Mouse (Mus musculus) splenic B cell, adult 2 months (primary cell): ENCODE data around the gene Oser1.

Source experiments
- DNase-seq: peaks from one replicate; pipeline ENCODE4 v3.0.0-alpha.2; 2011; ENCODE audit warnings: low read depth, low spot score
- H3K27me3 ChIP-seq: 2 replicates; pipeline ENCODE4 v1.6.1; 2012; ENCODE audit warnings: mild to moderate bottlenecking, low read length, moderate library complexity, mixed read lengths; ENCODE audit not compliant: control insufficient read depth, poor library complexity, insufficient read depth, severe bottlenecking
- H3K36me3 ChIP-seq: 2 replicates; pipeline ENCODE4 v1.6.1; 2012; ENCODE audit warnings: mild to moderate bottlenecking, low read length, moderate library complexity, mixed read lengths; ENCODE audit not compliant: control insufficient read depth, poor library complexity, insufficient read depth, severe bottlenecking

The Oser1 gene

DNA sequence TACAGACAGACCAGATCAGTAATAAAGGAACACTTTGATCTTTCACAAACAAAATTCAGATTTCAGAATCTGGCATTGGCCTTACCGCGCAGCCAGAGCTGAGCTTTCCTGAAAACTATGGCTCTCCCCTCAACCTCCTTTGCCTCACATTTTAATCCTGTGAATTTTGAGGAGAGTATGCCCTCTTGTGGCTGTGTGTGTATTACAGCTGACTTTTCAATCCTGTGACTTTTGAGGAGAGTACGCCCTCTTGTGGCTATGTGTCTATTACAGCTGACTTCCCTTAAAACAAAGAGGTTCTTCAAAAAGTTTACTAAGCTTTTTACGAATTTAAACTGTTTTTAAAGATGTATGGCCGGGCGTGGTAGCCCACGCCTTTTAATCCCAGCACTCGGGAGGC lies 23.3 kb downstream of the Oser1 start:
- peak; percentile 92 for DNase-seq
- H3K27me3 ChIP-seq = no peaks in the 10 kb centered on the region; the same call in 1 of the 2 replicates

DNA sequence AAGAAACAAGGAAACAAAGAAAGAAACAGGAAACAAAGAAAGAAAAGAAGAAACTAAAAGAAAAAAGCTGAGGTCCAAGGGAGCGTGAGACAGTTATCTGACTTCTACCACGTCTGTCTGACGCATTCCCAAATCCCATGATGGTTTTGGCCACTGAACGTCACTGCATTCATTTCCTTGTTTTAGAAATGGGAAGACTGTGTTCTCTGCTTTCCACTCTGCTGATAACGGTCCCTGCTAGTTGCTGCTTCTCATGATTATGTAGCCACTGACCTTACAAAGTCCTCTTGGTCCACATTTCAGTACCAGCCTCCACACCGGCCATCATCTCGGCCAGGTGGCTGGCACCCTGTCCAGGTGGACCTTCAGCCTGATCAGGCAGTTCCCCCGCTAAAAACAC lies 25.3 kb downstream of the Oser1 start:
- DNase-seq = no peak
- Histone ChIP-seq H3K27me3 (no peaks in the 10 kb centered on the region; the same call in 1 of the 2 replicates), H3K36me3 (no peaks in the 10 kb centered on the region)

More for the DNA sequence above, 23.3 kb downstream of the Oser1 start:
- no peaks in the 10 kb centered on the region for H3K36me3 ChIP-seq

DNA sequence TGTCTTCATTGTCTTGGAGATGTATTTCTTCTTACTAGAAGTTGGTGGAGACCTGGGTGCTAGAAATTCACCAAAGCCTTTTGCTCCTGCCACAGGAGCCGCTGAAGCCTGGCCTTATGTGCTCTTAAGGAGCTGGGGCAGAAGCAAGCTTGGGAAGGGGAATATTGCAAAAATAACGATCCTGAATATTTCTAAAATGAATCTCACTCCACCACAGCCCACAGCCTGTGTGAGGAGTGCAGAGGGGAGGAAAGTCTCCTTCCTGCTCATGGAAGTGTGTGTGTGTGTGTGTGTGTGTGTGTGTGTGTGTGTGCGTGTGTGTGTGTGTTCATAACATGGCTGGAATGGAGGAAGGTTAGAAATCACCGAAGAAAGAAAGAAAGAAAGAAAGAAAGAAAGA lies 25.7 kb downstream of the Oser1 start:
- Histone ChIP-seq H3K36me3 (no peaks in the 10 kb centered on the region), H3K27me3 (no peaks in the 10 kb centered on the region; the same call in 1 of the 2 replicates)
- no peak for DNase-seq

DNA sequence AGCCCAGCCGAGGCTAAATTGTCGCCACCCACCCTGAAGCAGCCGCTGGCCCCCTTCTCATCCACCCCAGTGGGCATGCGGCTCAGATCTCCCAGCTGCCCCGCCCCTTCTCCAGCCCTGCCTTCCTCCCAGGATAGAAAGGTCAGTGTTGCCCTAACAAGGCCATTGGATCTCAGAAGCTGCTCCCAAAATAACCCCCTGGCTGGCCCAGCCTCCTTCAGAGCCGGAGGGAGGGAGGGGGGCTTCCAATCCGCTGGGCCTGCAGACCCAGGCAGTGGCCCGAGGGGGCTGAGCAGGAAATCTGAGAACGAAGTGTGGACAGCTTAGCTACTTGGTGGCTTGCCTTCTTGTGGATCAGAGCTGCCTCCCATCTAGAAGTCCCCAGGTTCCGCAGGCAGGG lies 26.6 kb downstream of the Oser1 start, which contains the start of gene Jph2:
TSS of gene Jph2 (minus strand) at position 89 of the 400 bp plus-strand sequence.
- no peaks in the 10 kb centered on the region; the same call in 1 of the 2 replicates for H3K27me3 ChIP-seq
- no peaks in the 10 kb centered on the region for H3K36me3 ChIP-seq
- no peak for DNase-seq

DNA sequence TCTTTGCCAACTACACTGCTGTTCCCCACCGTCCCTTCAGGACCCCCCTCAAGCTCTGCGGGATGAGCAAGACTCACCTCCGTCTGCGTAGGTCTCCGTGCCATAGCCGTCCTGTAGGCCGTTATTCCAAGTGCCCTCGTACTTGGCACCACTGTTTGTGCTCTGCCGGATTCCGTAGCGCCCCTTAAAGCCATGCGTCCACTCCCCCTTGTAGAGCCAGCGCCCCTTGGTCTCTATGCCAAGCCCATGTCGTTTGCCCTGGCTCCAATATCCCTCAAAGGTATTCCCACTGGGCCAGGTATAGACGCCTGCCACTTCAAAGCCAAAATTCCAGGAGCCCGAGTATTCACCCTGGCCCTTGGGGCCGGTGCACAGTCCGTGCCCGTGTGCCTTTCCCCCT lies 27.4 kb downstream of the Oser1 start:
- DNase-seq = no peak
- H3K27me3 ChIP-seq = no peaks in the 10 kb centered on the region; the same call in 1 of the 2 replicates

DNA sequence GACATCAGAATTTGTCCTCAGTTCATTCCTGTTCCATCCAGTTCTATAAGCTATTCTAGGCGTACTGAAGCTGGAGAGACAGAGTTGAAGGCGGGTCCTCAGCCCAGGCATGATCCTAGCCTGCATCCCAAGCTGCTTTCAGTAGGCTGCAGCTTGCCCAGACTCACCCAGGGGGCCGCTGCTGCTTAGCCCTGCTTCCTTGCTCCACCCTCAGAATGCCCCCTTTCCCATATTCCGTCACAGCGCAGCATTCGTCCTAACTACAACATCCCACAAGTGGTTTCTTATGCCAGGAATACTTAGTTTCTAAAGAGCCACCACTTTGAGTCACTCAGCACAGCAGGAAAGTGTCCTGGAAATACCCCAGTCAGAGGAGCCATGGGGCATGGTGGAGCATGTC lies 29.5 kb downstream of the Oser1 start:
- no peaks in the 10 kb centered on the region for H3K36me3 ChIP-seq
- no peaks in the 10 kb centered on the region; the same call in 1 of the 2 replicates for H3K27me3 ChIP-seq
- DNase-seq = no peak

More for the DNA sequence above, 27.4 kb downstream of the Oser1 start:
- no peaks in the 10 kb centered on the region for H3K36me3 ChIP-seq

DNA sequence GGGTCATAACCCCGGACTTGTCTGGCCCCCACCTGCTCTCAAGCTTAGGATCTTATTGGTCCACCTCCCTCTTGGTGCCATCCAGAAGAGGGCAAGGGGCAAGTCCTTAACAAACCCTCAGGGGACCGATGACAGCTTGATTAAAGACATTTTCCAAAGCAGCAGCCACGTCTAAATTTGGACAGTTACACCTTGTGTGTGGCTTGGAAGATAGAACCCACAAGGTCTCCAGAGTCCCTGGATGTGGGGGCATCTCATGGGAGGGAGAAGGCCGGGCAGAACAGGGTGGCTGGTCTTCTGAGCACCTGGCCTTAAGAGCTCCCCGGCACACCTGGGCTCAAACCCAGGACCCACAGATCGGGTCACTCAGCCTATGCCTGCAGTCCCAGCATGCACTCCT lies 30.5 kb downstream of the Oser1 start:
- no peak for DNase-seq
- H3K27me3 ChIP-seq = no peaks in the 10 kb centered on the region; the same call in 1 of the 2 replicates
- H3K36me3 ChIP-seq = no peaks in the 10 kb centered on the region

DNA sequence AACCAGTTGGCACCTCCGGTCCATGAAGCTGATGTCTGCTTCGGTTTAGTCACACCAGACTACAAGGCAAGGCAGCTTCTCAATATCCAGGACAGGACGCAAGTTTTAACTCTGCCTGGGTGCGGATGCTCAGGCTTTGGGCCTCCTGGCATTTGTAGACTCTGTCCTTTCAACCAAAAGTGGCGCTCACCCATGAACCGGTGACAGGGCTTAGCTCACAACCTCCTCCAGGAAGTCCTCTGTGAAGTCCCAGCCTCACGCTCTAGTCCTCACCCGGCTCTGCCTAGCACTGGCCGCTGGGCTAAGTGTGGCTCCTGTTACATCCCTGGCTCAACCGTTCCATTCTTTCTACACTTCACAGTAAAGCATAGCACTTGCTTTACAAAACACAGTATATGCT lies 31.3 kb downstream of the Oser1 start:
- DNase-seq = no peak
- H3K36me3 ChIP-seq = no peaks in the 10 kb centered on the region
- no peaks in the 10 kb centered on the region for H3K27me3 ChIP-seq

DNA sequence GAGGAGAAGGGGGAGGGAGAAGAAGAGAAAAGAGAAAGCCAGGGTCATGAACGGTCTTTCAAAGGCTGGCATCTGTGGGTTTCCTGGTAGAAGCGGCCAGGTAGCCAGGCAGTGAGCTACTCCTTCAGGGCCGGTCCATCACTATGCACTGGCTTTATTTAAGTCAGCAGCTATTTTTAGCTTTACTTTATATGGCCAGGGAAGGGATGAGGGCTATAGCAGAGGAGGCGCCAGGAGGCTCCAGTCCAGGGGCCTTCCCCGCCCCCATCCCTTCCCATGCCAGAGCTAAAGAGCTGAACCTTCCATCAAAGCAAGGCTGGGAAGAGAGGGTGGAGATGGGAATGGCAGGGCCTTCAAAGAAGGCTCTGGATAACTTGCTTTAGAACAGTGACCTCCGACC lies 32.1 kb downstream of the Oser1 start:
- no peaks in the 10 kb centered on the region for H3K27me3 ChIP-seq
- H3K36me3 ChIP-seq = no peaks in the 10 kb centered on the region
- DNase-seq = no peak

DNA sequence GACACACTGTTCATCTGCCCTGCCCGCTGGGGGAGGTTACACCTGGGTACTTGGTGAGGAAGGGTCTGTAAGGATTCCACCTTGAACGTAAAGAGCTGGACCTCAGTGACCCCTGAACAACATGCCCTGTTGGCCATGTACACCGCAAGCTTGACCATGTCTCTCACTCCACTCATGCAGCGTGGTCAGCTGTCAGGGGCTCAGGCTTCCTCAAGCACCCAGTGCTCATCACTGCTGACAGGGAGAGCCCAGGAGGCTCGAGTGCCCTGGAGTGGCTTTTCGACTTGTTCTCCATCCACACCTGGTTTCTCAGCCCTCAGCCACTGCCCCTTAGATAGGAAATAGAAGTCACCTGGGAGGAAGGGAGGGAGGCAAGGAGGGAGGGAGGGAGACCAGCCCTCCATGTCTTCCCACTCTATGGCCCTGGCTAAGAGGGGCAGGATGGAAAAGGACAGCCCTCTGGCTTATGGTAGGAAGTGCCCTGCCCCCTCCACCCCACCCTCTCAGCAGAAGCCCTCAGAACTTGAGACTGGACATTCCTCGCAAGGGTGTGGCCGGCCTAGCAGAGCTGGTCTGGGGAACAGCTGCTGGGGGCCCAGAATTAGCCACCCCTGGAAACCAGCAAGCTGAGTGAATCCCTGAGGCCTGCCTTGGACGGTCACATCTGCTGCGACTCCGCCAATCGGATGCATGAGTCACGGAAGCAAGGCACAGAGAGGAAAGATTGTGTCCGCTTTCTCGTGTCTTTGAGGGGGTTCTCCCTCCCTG lies 37.9 kb downstream of the Oser1 start:
- Histone ChIP-seq H3K27me3 (no peaks in the 10 kb centered on the region), H3K36me3 (no peaks in the 10 kb centered on the region)
- no peak for DNase-seq

DNA sequence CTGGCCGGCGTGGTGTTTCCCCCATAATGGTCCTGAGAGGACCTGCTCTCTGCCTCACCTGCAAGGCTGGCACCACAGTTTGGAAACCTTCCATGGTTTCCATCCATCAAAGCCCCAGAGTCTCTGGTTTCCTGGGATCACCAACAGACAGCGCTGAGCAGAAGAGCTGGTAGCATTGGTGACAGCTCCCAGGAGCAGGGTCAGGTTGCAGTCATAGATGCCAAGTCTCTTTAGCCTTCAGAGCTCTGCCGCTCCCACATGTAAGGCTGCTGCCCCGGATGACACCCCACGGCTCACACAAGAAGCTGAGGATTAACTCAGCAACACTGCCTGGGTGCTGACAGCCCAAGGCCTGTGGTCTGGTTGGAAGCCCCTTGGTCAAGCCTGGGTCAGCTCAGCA lies 39.4 kb downstream of the Oser1 start:
- Histone ChIP-seq H3K36me3 (no peaks in the 10 kb centered on the region), H3K27me3 (no peaks in the 10 kb centered on the region)
- no peak for DNase-seq

DNA sequence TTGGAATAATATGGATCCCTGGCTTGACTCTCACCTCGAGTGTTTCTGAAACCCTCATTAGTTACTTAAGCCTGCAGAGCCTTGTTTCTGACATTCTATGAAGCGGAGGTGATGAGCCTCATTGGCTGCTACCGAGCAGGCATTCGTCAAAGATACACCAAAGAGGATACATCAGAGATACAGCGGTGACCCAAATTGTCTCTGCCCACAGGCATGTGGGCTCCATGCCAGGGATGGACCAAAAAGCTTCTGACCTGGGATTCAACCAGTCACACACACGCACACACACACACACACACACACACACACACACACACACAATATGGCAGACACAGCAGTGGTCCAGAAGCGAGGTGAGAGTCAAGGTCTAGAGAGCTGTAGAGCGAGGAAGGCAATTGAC lies 43.3 kb downstream of the Oser1 start:
- DNase-seq = no peak
- Histone ChIP-seq H3K36me3 (no peaks in the 10 kb centered on the region), H3K27me3 (no peaks in the 10 kb centered on the region)

DNA sequence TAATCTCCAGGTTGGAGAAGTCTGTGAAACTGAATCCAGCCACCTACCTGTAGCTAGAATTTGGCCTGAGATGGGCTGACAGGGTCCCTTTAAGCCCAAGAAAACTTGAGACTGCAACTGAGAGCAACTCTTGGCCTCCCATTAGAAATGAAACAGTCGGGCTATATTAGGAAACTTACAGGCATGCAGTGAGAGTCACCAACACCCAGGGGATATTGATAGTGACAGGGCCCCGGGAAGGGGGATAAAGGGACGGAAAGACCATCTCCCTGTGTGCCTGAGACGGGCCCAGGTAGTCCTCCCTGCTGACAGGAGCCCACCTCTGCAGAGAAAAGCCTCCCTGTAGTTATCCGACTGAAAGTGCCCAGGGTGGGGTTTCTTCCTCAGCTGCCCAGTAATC lies 45.1 kb downstream of the Oser1 start:
- no peak for DNase-seq
- Histone ChIP-seq H3K36me3 (no peaks in the 10 kb centered on the region), H3K27me3 (no peaks in the 10 kb centered on the region)

DNA sequence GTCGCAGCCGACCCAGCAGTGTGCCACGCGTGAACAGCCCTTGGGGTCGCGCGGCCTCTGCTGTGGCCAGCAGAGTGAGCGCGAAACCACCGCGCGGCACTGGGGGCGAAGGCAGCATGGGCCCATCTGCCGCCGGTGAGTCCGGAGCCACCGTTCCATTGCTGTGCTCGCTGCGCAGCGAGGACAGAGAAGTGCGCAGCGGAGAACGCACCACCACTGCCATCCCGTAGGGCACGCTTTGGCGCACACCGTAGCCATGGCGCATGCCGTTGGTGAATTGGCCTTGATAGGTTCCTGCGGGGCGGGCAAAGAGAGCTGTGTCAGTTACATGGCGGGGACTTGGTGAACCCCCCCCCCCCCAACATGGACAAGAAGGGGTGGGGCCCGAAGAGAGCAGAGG lies 48.4 kb downstream of the Oser1 start:
- DNase-seq = no peak
- Histone ChIP-seq H3K27me3 (no peaks in the 10 kb centered on the region), H3K36me3 (no peaks in the 10 kb centered on the region)

DNA sequence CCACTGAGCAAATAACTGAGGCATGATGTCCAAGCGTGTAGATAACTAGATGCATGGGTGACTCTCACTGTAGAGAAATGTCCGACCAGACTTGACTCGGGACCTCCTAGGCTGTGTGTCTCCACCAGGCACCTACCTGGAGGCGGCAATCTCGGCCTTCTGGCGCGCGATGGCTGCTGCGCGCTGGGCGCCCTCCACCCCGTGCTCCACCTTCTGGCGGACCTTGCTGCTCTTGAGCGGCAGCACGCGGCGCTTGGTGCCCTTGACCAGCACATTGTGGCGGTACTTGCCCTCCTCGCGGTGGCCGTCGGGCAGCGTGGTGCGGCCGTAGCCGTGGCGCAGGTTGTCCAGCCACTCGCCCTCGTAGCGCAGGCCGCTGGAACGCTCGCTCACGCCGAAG lies 49.0 kb downstream of the Oser1 start:
- no peak for DNase-seq
- Histone ChIP-seq H3K36me3 (no peaks in the 10 kb centered on the region), H3K27me3 (no peaks in the 10 kb centered on the region)

DNA sequence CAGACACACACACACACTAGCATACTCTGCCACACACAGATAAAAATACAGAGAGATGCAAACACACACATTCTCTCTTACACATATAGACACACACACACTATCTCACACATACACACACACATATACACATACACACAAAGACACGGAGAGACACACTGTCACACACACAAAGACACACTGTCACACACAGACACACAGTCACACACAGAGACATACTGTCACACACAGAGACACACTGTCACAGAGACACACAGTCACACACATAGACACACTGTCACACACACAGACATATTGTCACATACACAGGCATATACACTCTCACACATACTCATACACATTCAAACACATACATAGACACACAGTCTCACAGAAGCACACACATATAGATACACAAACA lies 51.9 kb downstream of the Oser1 start:
- DNase-seq = no peak
- no peaks in the 10 kb centered on the region for H3K36me3 ChIP-seq
- H3K27me3 ChIP-seq = no peaks in the 10 kb centered on the region
